Mouse (Mus musculus) liver, adult (tissue): ENCODE measurements around the gene Mmd2.

ENCODE experiments used
- GATA4 ChIP-seq: IDR thresholded peaks from 2 replicates; pipeline ENCODE4 v1.6.1; 2014; ENCODE audit warnings: mild to moderate bottlenecking, low read length; ENCODE audit not compliant: insufficient replicate concordance

Gene Mmd2

DNA sequence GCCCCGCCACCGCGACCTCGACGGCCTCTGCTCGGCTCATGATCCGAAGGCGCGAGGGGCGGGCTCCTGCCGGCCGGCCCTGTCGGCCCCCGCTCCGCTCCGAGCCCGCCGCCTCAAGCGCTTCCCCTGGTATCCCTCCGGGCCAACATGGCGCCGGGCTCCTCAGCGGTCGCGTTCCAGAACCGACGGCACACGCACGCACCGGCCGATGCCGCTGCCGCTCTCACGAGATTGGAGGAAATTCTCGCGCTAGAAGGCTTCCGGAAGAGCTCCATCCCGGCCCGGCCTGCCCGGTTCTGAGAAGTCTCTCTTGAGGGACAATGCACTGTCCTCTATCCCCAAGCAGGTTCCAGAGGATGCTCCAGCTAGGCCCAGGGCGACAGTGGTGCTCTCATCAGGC, 78.7 kb downstream of the Mmd2 start, which contains the start of gene Papolb:
Gene Papolb (minus strand): TSS at position 162 of the 400 bp plus-strand sequence.
- TF ChIP-seq GATA4 = no peak

DNA sequence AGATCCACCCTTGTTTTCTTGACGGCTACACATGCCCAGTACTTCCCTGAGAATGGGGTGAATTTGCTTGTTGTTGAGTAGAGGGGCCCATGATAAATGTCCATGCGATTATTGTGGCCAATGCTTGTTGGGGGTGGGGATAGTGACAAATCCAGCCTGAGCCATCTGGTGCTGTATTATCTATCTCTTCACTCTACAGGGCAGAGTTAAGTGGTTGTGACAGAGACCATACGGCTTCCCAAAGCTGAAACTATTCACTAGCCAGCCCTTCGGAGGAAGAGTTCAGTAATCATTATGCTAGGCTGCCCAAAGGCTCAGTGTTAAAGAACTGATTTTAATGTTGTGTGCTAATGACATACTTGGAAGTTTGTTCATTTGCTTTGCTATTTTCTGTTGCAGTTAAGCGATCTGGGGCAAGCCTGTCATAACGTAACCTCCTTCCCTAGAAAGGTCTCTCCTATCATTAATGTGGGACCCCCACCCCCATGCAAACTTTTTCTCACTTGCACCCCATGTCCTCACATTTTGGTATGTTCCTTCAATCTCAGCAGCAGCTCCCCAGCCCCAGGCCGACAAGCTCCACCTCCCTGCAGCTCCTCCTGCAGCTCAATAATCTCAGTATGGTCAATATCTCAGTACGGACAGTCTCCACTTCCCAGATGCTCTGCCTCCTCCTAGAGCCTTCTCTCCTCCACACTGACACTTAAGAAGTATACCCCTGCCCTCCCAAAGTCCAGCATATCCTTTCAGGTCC, 83.7 kb downstream of the Mmd2 start:
- no peak for TF ChIP-seq GATA4

DNA sequence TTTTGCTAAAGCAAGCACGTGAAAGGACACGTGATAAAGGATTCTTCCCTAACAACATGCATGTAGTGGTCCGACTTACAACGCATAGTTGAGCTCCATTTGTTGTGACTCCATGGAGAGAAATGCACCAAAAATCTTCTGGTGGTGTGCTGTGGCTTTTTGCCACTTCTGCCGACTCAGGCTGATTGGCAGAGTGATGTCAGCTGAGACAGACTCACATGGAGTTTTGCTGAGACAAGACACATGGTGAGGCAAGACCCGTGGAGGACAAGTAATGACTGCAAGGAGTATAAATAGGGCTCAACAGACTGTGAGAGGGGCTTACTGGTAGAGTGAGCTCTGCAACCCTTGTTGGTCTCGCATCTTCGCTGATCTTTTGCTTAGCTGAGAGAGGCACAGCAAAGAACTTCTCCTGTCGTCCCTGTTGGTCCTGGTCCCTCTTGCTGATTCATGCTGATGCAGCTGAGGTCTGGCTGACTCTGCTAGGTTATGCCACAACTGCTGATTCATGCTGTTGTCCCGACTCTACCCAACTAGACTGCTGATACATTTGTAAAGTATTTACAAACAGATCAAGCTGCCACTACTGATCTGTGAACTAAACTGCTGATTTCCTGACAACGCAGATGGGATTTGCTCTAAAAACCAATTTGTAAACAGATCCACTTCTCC, 87.3 kb downstream of the Mmd2 start:
- no peak for TF ChIP-seq GATA4

DNA sequence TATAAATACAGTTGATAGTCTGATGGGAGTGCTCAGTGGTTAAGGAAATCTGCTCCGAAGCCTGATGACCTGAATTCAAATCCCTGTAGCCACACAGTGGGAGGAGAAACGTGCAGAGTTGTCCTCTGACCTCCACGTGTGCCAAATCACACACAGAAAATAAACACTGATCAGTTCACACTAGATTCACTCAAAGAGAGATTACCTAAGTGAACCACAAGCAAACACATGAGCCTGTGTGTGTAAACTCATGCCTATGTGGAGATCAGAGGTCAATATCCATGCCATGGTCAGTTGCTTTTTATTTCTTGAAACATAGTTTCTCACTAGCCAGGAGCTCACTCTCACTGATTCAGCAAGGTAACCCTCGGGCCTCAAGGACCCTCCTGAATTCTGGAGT, 88.2 kb downstream of the Mmd2 start:
- TF ChIP-seq GATA4 = no peak

GRCm38 (mm10) chr5:142518973-142519372, 89.6 kb downstream of the Mmd2 start:
- TF ChIP-seq GATA4 = no peak
